Mouse (Mus musculus) liver, embryonic 16.5 days (tissue): Measurements from ENCODE around the gene Ophn1. TPM values are rescaled to one million over a fixed set of nuclear protein-coding genes. Genes with fewer than 3 reads are reported as not detected.

ENCODE experiments used
- ATAC-seq: fragments of 200-750 bp; cut with Nextera tagmentation; 2 replicates; pipeline ENCODE4 v1.8.0; 2017; ENCODE audit warnings: low read depth, mild to moderate bottlenecking, moderate number of reproducible peaks, moderate library complexity
- H3K27ac ChIP-seq: fragments of 300-500 bp; sonication (generic); 2 replicates; pipeline ENCODE4 v1.5.1; 2014; ENCODE audit warnings: mild to moderate bottlenecking, low read length
- H3K27me3 ChIP-seq: fragments of 300-500 bp; sonication (generic); 2 replicates; pipeline ENCODE4 v1.6.1; 2014; ENCODE audit warnings: low read depth, low read length, mixed read lengths; ENCODE audit not compliant: control insufficient read depth, insufficient read depth
- H3K36me3 ChIP-seq: fragments of 300-500 bp; sonication (generic); 2 replicates; pipeline ENCODE4 v1.6.1; 2014; ENCODE audit warnings: mild to moderate bottlenecking; ENCODE audit not compliant: control insufficient read depth, insufficient read depth
- H3K4me1 ChIP-seq: fragments of 300-500 bp; sonication (generic); 2 replicates; pipeline ENCODE4 v1.6.1; 2014; ENCODE audit warnings: low read depth, low read length, mixed read lengths; ENCODE audit not compliant: control insufficient read depth
- H3K4me2 ChIP-seq: fragments of 300-500 bp; sonication (generic); 2 replicates; pipeline ENCODE4 v1.6.1; 2014; ENCODE audit warnings: low read depth, low read length, mixed read lengths
- H3K4me3 ChIP-seq: fragments of 300-500 bp; sonication (generic); 2 replicates; pipeline ENCODE4 v1.5.1; 2014; ENCODE audit warnings: low read depth, mild to moderate bottlenecking, low read length
- H3K9ac ChIP-seq: fragments of 300-500 bp; sonication (generic); 2 replicates; pipeline ENCODE4 v1.6.1; 2014; ENCODE audit warnings: low read depth, low read length
- H3K9me3 ChIP-seq: fragments of 300-500 bp; sonication (generic); replicated peaks from 2 replicates; pipeline ENCODE4 v1.6.1; 2016; ENCODE audit warnings: low read length; ENCODE audit not compliant: control insufficient read depth
- WGBS: fragments of 180-500 bp; shearing (Covaris S2); extraction: QIAGEN DNeasy Blood & Tissue Kit; methylation state at CpG from one replicate; pipeline ENCODE4 v1.1.7; 2014; ENCODE audit not compliant: insufficient replicate concordance; 5-methylcytosine and 5-hydroxymethylcytosine counted together
- polyA plus RNA-seq: library from polyadenylated mRNA; unstranded; fragments of >200 nt; fragmentation: Nextera tagmentation; extraction: Ambion mirVana; gene quantifications from 2 replicates; pipeline ENCODE4 v1.2.1, GENCODE M21; 2015

Gene Ophn1
- polyA plus RNA-seq, 1 experiment from 2014 or later = 2.1 TPM

GRCm38 (mm10) chrX:98890072-98890405, 786 bp downstream of the Ophn1 start:
- 15% methylated on average over 14 of the region's 14 CpGs for WGBS
- H3K27me3 ChIP-seq = peaks cover 23% of the 10 kb centered on the region
- H3K4me1 ChIP-seq = no peaks in the 10 kb centered on the region
- no peak overlapping the region for H3K9ac ChIP-seq
- H3K4me2 ChIP-seq = peak overlapping the region; percentile 51
- no peak for ATAC-seq
- no peak overlapping the region for H3K27ac ChIP-seq
- H3K9me3 ChIP-seq = no peaks in the 10 kb centered on the region
- peak overlapping the region; percentile 55 for H3K4me3 ChIP-seq
- no peaks in the 10 kb centered on the region for H3K36me3 ChIP-seq

GRCm38 (mm10) chrX:98881983-98882382, 8.8 kb downstream of the Ophn1 start:
- Histone ChIP-seq H3K4me2 (no peak overlapping the region), H3K27me3 (no peaks in the 10 kb centered on the region), H3K4me1 (no peaks in the 10 kb centered on the region), H3K27ac (no peak overlapping the region), H3K9me3 (no peaks in the 10 kb centered on the region), H3K9ac (no peak overlapping the region), H3K4me3 (no peak overlapping the region), H3K36me3 (no peaks in the 10 kb centered on the region)
- 50% methylated on average over 2 of the region's 2 CpGs for WGBS
- ATAC-seq = no peak

- no peak overlapping the region for H3K4me3 ChIP-seq
- no peak overlapping the region for H3K4me2 ChIP-seq
- H3K4me1 ChIP-seq = no peaks in the 10 kb centered on the region
- WGBS = 44% methylated on average over 2 of the region's 2 CpGs
- ATAC-seq = no peak
- H3K36me3 ChIP-seq = no peaks in the 10 kb centered on the region
- H3K9me3 ChIP-seq = no peaks in the 10 kb centered on the region
- H3K27ac ChIP-seq = no peak overlapping the region
- no peaks in the 10 kb centered on the region for H3K27me3 ChIP-seq
- H3K9ac ChIP-seq = no peak overlapping the region
Measured at GRCm38 (mm10) chrX:98881085-98881484, 9.7 kb downstream of the Ophn1 start.

GRCm38 (mm10) chrX:98880314-98880713, 10.5 kb downstream of the Ophn1 start:
- no peaks in the 10 kb centered on the region for H3K36me3 ChIP-seq
- no peaks in the 10 kb centered on the region for H3K9me3 ChIP-seq
- no peak overlapping the region for H3K27ac ChIP-seq
- no peak overlapping the region for H3K4me3 ChIP-seq
- H3K4me1 ChIP-seq = no peaks in the 10 kb centered on the region
- no peak overlapping the region for H3K9ac ChIP-seq
- WGBS = 70% methylated on average over 6 of the region's 6 CpGs
- no peak overlapping the region for H3K4me2 ChIP-seq
- H3K27me3 ChIP-seq = no peaks in the 10 kb centered on the region
- ATAC-seq = no peak

- H3K4me1 ChIP-seq = no peaks in the 10 kb centered on the region
- no peak for ATAC-seq
Measured at GRCm38 (mm10) chrX:98875144-98875543, 15.7 kb downstream of the Ophn1 start.

GRCm38 (mm10) chrX:98874086-98874485, 16.7 kb downstream of the Ophn1 start:
- H3K27ac ChIP-seq = no peak overlapping the region
- H3K27me3 ChIP-seq = no peaks in the 10 kb centered on the region
- H3K9me3 ChIP-seq = no peaks in the 10 kb centered on the region
- WGBS = 71% methylated on average over 5 of the region's 5 CpGs
- no peak overlapping the region for H3K9ac ChIP-seq
- no peaks in the 10 kb centered on the region for H3K36me3 ChIP-seq
- H3K4me3 ChIP-seq = no peak overlapping the region
- ATAC-seq = no peak
- H3K4me1 ChIP-seq = no peaks in the 10 kb centered on the region
- no peak overlapping the region for H3K4me2 ChIP-seq

More at GRCm38 (mm10) chrX:98875144-98875543, 15.7 kb downstream of the Ophn1 start:
- no peak overlapping the region for H3K4me2 ChIP-seq
- WGBS = 61% methylated on average over 6 of the region's 6 CpGs
- no peaks in the 10 kb centered on the region for H3K9me3 ChIP-seq
- no peak overlapping the region for H3K4me3 ChIP-seq
- H3K9ac ChIP-seq = no peak overlapping the region
- H3K27me3 ChIP-seq = no peaks in the 10 kb centered on the region
- no peaks in the 10 kb centered on the region for H3K36me3 ChIP-seq
- H3K27ac ChIP-seq = no peak overlapping the region

GRCm38 (mm10) chrX:98872064-98872463, 18.8 kb downstream of the Ophn1 start:
- no peak for ATAC-seq
- H3K27ac ChIP-seq = no peak overlapping the region
- no peak overlapping the region for H3K4me2 ChIP-seq
- WGBS = 69% methylated on average over 1 of the region's 1 CpGs
- H3K9me3 ChIP-seq = no peaks in the 10 kb centered on the region
- no peak overlapping the region for H3K9ac ChIP-seq
- H3K27me3 ChIP-seq = no peaks in the 10 kb centered on the region
- no peaks in the 10 kb centered on the region for H3K36me3 ChIP-seq
- no peak overlapping the region for H3K4me3 ChIP-seq
- no peaks in the 10 kb centered on the region for H3K4me1 ChIP-seq

- Histone ChIP-seq H3K27me3 (no peaks in the 10 kb centered on the region), H3K9me3 (no peaks in the 10 kb centered on the region), H3K9ac (no peak overlapping the region), H3K36me3 (no peaks in the 10 kb centered on the region), H3K4me2 (no peak overlapping the region), H3K4me1 (no peaks in the 10 kb centered on the region), H3K27ac (no peak overlapping the region), H3K4me3 (no peak overlapping the region)
- ATAC-seq = no peak
- 71% methylated on average over 1 of the region's 1 CpGs for WGBS
Measured at GRCm38 (mm10) chrX:98870541-98870940, 20.3 kb downstream of the Ophn1 start.

- Histone ChIP-seq H3K4me2 (no peak overlapping the region), H3K27me3 (no peaks in the 10 kb centered on the region), H3K9me3 (no peaks in the 10 kb centered on the region), H3K9ac (no peak overlapping the region), H3K4me1 (no peaks in the 10 kb centered on the region), H3K4me3 (no peak overlapping the region), H3K27ac (no peak overlapping the region), H3K36me3 (no peaks in the 10 kb centered on the region)
- ATAC-seq = no peak
- 43% methylated on average over 2 of the region's 2 CpGs for WGBS
Measured at GRCm38 (mm10) chrX:98869735-98870134, 21.1 kb downstream of the Ophn1 start.

- Histone ChIP-seq H3K4me2 (no peak overlapping the region), H3K27me3 (no peaks in the 10 kb centered on the region), H3K36me3 (no peaks in the 10 kb centered on the region), H3K27ac (no peak overlapping the region), H3K4me1 (no peaks in the 10 kb centered on the region), H3K4me3 (no peak overlapping the region), H3K9ac (no peak overlapping the region), H3K9me3 (no peaks in the 10 kb centered on the region)
- no peak for ATAC-seq
- WGBS = 38% methylated on average over 5 of the region's 5 CpGs
Measured at GRCm38 (mm10) chrX:98869165-98869564, 21.7 kb downstream of the Ophn1 start.
